Comparison of ENCODE assay signal across 25 mouse cellular contexts in the genomic region with DNA sequence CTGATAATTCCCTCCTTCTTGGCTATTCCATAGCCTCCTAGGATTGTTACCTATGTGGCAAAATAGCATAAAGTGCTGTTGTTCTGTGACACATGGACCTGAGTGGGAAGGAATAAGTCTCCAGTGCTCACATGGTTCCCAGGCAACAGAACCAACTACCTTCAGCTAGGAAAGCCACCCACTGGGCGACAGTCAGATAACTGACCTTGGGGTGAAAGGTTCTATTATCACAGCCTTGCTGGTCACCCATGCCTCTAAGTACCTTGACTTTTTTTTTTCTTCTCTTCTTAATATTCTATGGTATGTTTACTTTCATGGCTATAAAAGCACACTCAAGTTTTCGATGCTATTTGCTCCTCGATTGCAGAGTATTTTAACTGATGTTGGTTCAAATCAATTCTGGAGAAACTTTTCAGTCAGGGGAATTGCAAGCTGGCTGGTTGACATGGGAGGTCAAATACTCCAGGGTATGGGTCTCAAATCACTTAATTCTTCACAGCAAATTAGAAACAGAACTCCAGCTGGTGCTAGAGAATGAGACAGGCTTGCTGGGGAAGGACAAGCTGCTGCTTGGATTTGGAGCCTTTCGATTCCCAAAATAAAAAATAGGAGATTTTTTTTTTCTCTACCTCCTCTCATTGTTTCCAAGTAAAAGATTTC. TPM values are rescaled to one million over a fixed set of nuclear protein-coding genes. Genes with fewer than 3 reads are reported as not detected.
DNase-seq lines count a peak whose midpoint lies in the region; ATAC-seq lines count a peak whose summit lies in the region.
"Had no signal": no experiment of that assay in that cellular context is flagged by ENCODE, and none has a peak within 500 bp of the region (broad histone marks: within the 10 kb centered on the region; RNA-seq: fewer than 3 reads in every experiment).

No protein-coding gene starts in this region.

- no peak overlapping the region for H3K4me2 ChIP-seq in hindbrain, embryonic 16.5 days (ENCODE audit: low read length)
- no peak overlapping the region for H3K4me2 ChIP-seq in neural tube, embryonic 15.5 days
- H3K4me2 ChIP-seq in kidney, embryonic 15.5 days = no peak overlapping the region
- H3K4me2 ChIP-seq: liver, embryonic 15.5 days; midbrain, embryonic 13.5 days; neural tube, embryonic 12.5 days; stomach, embryonic 15.5 days had no signal

- no peak overlapping the region for H3K27ac ChIP-seq in hindbrain, embryonic 10.5 days
- H3K27ac ChIP-seq in hindbrain, embryonic 16.5 days (ENCODE audit: low read depth, low read length) = no peak overlapping the region
- no peak overlapping the region for H3K27ac ChIP-seq in neural tube, embryonic 15.5 days (replicated peaks)
- no peak overlapping the region for H3K27ac ChIP-seq in kidney, embryonic 15.5 days
- H3K27ac ChIP-seq: heart, embryonic 10.5 days; kidney, postnatal 0 days; liver, embryonic 15.5 days; midbrain, embryonic 13.5 days; neural tube, embryonic 12.5 days; stomach, embryonic 15.5 days had no signal

- DNase-seq in hindbrain, embryonic 10.5 days (ENCODE audit: low spot score) = peak; percentile 42
- DNase-seq in neural tube, embryonic 10.5 days (ENCODE audit: extremely low spot score, low spot score) = peak; percentile 28
- peak; percentile 72 for DNase-seq in forelimb bud, embryonic 11.5 days (ENCODE audit: low read depth, low spot score)
- DNase-seq in mesoderm, embryonic 11.5 days (ENCODE audit: low read depth, low spot score) = peak; percentile 57
- DNase-seq in left cerebral cortex, postnatal 36 days (ENCODE audit: low spot score in 2 of 2) = no peak
- DNase-seq: adrenal gland, postnatal 14 days; cerebellum, adult 9-10 months; gastrocnemius, postnatal 10 days; heart, postnatal 4 days; kidney, adult 11 months; liver; right cerebral cortex, postnatal 4 days had no signal

- no peak overlapping the region for H3K4me3 ChIP-seq in hindbrain, embryonic 10.5 days
- H3K4me3 ChIP-seq in hindbrain, embryonic 16.5 days (ENCODE audit: low read length) = no peak overlapping the region
- H3K4me3 ChIP-seq in neural tube, embryonic 15.5 days (replicated peaks) = no peak overlapping the region
- no peak overlapping the region for H3K4me3 ChIP-seq in kidney, embryonic 15.5 days (replicated peaks)
- H3K4me3 ChIP-seq: heart, embryonic 10.5 days; liver, embryonic 15.5 days; midbrain, embryonic 13.5 days; neural tube, embryonic 12.5 days; stomach, embryonic 15.5 days had no signal

- H3K4me1 ChIP-seq in hindbrain, embryonic 10.5 days (replicated peaks) = peaks cover 13% of the 10 kb centered on the region; the same call in 1 of the 2 replicates
- H3K4me1 ChIP-seq in hindbrain, embryonic 16.5 days (ENCODE audit: control insufficient read depth, insufficient read depth, low read depth, low read length) = no peaks in the 10 kb centered on the region
- no peaks in the 10 kb centered on the region for H3K4me1 ChIP-seq in neural tube, embryonic 15.5 days
- no peaks in the 10 kb centered on the region for H3K4me1 ChIP-seq in kidney, embryonic 15.5 days
- H3K4me1 ChIP-seq: heart, embryonic 10.5 days; liver, embryonic 15.5 days; neural tube, embryonic 12.5 days; stomach, embryonic 15.5 days had no signal

- WGBS in hindbrain, embryonic 10.5 days = 33% methylated on average over 4 of the region's 4 CpGs
- WGBS in hindbrain, embryonic 16.5 days = 36% methylated on average over 4 of the region's 4 CpGs
- WGBS in neural tube, embryonic 15.5 days = 43% methylated on average over 4 of the region's 4 CpGs
- 41% methylated on average over 4 of the region's 4 CpGs for WGBS in kidney, embryonic 15.5 days

- no peaks in the 10 kb centered on the region for H3K36me3 ChIP-seq in hindbrain, embryonic 10.5 days
- no peaks in the 10 kb centered on the region for H3K36me3 ChIP-seq in hindbrain, embryonic 16.5 days (ENCODE audit: control insufficient read depth, insufficient read depth, low read length)
- no peaks in the 10 kb centered on the region for H3K36me3 ChIP-seq in neural tube, embryonic 15.5 days
- no peaks in the 10 kb centered on the region for H3K36me3 ChIP-seq in kidney, embryonic 15.5 days
- H3K36me3 ChIP-seq: heart, embryonic 10.5 days; liver, embryonic 15.5 days; midbrain, embryonic 13.5 days; neural tube, embryonic 12.5 days; stomach, embryonic 15.5 days had no signal

- H3K27me3 ChIP-seq in hindbrain, embryonic 10.5 days (ENCODE audit: insufficient read depth, poor library complexity, severe bottlenecking) = peaks cover 26% of the 10 kb centered on the region
- H3K27me3 ChIP-seq in hindbrain, embryonic 16.5 days (replicated peaks; ENCODE audit: control insufficient read depth, insufficient read depth, low read length) = no peaks in the 10 kb centered on the region
- H3K27me3 ChIP-seq in neural tube, embryonic 15.5 days (replicated peaks) = no peaks in the 10 kb centered on the region
- H3K27me3 ChIP-seq in kidney, embryonic 15.5 days = no peaks in the 10 kb centered on the region
- H3K27me3 ChIP-seq: liver, embryonic 15.5 days; midbrain, embryonic 13.5 days; neural tube, embryonic 12.5 days; stomach, embryonic 15.5 days had no signal

- no peak for ATAC-seq in hindbrain, embryonic 16.5 days
- ATAC-seq in neural tube, embryonic 15.5 days (ENCODE audit: low FRiP score) = no peak
- ATAC-seq in kidney, embryonic 15.5 days (replicated peaks; ENCODE audit: low FRiP score) = no peak
- ATAC-seq: CD4-positive, CD25-positive, alpha-beta regulatory T cell, adult 4 months; lung, postnatal 0 days; midbrain, embryonic 13.5 days had no signal

- H3K9ac ChIP-seq in hindbrain, embryonic 16.5 days (ENCODE audit: low read depth, low read length) = no peak overlapping the region
- no peak overlapping the region for H3K9ac ChIP-seq in neural tube, embryonic 15.5 days (replicated peaks)
- no peak overlapping the region for H3K9ac ChIP-seq in kidney, embryonic 15.5 days
- H3K9ac ChIP-seq: liver, embryonic 15.5 days; midbrain, embryonic 13.5 days; neural tube, embryonic 12.5 days; stomach, embryonic 15.5 days had no signal

- no peaks in the 10 kb centered on the region for H3K9me3 ChIP-seq in hindbrain, embryonic 10.5 days
- no peaks in the 10 kb centered on the region for H3K9me3 ChIP-seq in hindbrain, embryonic 16.5 days (ENCODE audit: control insufficient read depth, low read length)
- no peaks in the 10 kb centered on the region for H3K9me3 ChIP-seq in neural tube, embryonic 15.5 days (replicated peaks)
- no peaks in the 10 kb centered on the region for H3K9me3 ChIP-seq in kidney, embryonic 15.5 days (replicated peaks)
- H3K9me3 ChIP-seq: heart, embryonic 10.5 days; liver, embryonic 15.5 days; midbrain, embryonic 13.5 days; neural tube, embryonic 12.5 days; stomach, embryonic 15.5 days had no signal

- intact Hi-C loops in left cerebral cortex, postnatal 36 days (cut with DNase I) = no loop called here

RNA-seq across cellular contexts. Expression of gene Dpyd, which starts 14.2 kb away (rescaled TPM):
- polyA plus RNA-seq in hindbrain, embryonic 10.5 days (2016; fragmentation: Nextera tagmentation; extraction: Ambion mirVana) = 5.3 and 7.9 TPM in 2 replicates
- 3.7 and 4.0 TPM in 2 replicates for polyA plus RNA-seq in hindbrain, embryonic 16.5 days (2015; fragmentation: Nextera tagmentation; extraction: Ambion mirVana)
- polyA plus RNA-seq in neural tube, embryonic 15.5 days (2015; fragmentation: Nextera tagmentation; extraction: Ambion mirVana) = 8.0 and 8.1 TPM in 2 replicates
- polyA plus RNA-seq in kidney, embryonic 15.5 days (2015; fragmentation: Nextera tagmentation; extraction: Ambion mirVana) = 3.8 and 5.6 TPM in 2 replicates
- total RNA-seq in left cerebral cortex, postnatal 36 days (2021) = 10 to 100 TPM in 1 of 2 experiments, 1 to 10 TPM in 1; 6.3 to 15.4 TPM
- total RNA-seq: granulocyte monocyte progenitor cell, adult 5-6 weeks; megakaryocyte progenitor cell, adult 5-6 weeks had no signal
- polyA plus RNA-seq: CD4-positive, CD25-positive, alpha-beta regulatory T cell, adult 4 months had no signal

Comparison
In these comparisons a context has a peak if more than half of its experiments do, and no peak if none do; other contexts are left out.
1. DNase-seq: peak in hindbrain, embryonic 10.5 days (single experiment), neural tube, embryonic 10.5 days (single experiment), forelimb bud, embryonic 11.5 days (single experiment) and mesoderm, embryonic 11.5 days (single experiment); none in left cerebral cortex, postnatal 36 days (0 of 2).